Mouse (Mus musculus) embryonic facial prominence, embryonic 13.5 days (tissue): Measurements from ENCODE around the gene Fbxl8. TPM values are rescaled to one million over a fixed set of nuclear protein-coding genes. Genes with fewer than 3 reads are reported as not detected.
A peak's percentile ranks its signal among the peaks of the same experiment; 100 is the strongest.
"Not testable (repeated sequence)": the region's sequence is repeated elsewhere in the genome, so short reads cannot be mapped to it uniquely, and the experiment has no call there.

Experiments
- ATAC-seq: fragments of 200-750 bp; cut with Nextera tagmentation; 2 replicates; pipeline ENCODE4 v1.8.0; 2017; ENCODE audit warnings: low read depth; ENCODE audit not compliant: insufficient number of reproducible peaks, insufficient read depth, low FRiP score, low TSS enrichment
- H3K27ac ChIP-seq: fragments of 300-500 bp; sonication (generic); 2 replicates; pipeline ENCODE4 v1.5.1; 2015; ENCODE audit warnings: moderate library complexity, mild to moderate bottlenecking, inconsistent platforms
- H3K27me3 ChIP-seq: fragments of 300-500 bp; sonication (generic); 2 replicates; pipeline ENCODE4 v1.6.1; 2015; ENCODE audit warnings: mild to moderate bottlenecking, inconsistent platforms
- H3K36me3 ChIP-seq: fragments of 300-500 bp; sonication (generic); 2 replicates; pipeline ENCODE4 v1.6.1; 2015; ENCODE audit warnings: mild to moderate bottlenecking, inconsistent platforms
- H3K4me1 ChIP-seq: fragments of 300-500 bp; sonication (generic); 2 replicates; pipeline ENCODE4 v1.6.1; 2015; ENCODE audit warnings: inconsistent platforms
- H3K4me2 ChIP-seq: fragments of 300-500 bp; sonication (generic); 2 replicates; pipeline ENCODE4 v1.6.1; 2015; ENCODE audit warnings: moderate library complexity, mild to moderate bottlenecking, inconsistent platforms
- H3K4me3 ChIP-seq: fragments of 300-500 bp; sonication (generic); 2 replicates; pipeline ENCODE4 v1.5.1; 2015; ENCODE audit warnings: mild to moderate bottlenecking, inconsistent platforms
- H3K9ac ChIP-seq: fragments of 300-500 bp; sonication (generic); 2 replicates; pipeline ENCODE4 v1.6.1; 2015; ENCODE audit warnings: mild to moderate bottlenecking, inconsistent platforms
- H3K9me3 ChIP-seq: fragments of 300-500 bp; sonication (generic); 2 replicates; pipeline ENCODE4 v1.6.1; 2016; ENCODE audit warnings: inconsistent platforms
- WGBS: fragments of 180-500 bp; shearing (Covaris S2); methylation state at CpG from one replicate; pipeline ENCODE4 v1.1.7; 2015; ENCODE audit warnings: mixed read lengths; 5-methylcytosine and 5-hydroxymethylcytosine counted together
- polyA plus RNA-seq: library from polyadenylated mRNA; unstranded; fragments of >200 nt; fragmentation: Nextera tagmentation; extraction: Ambion mirVana; gene quantifications from 2 replicates; pipeline ENCODE4 v1.2.1, GENCODE M21; 2015

The Fbxl8 gene
- polyA plus RNA-seq, 1 experiment from 2014 or later, result 2.1 TPM

DNA sequence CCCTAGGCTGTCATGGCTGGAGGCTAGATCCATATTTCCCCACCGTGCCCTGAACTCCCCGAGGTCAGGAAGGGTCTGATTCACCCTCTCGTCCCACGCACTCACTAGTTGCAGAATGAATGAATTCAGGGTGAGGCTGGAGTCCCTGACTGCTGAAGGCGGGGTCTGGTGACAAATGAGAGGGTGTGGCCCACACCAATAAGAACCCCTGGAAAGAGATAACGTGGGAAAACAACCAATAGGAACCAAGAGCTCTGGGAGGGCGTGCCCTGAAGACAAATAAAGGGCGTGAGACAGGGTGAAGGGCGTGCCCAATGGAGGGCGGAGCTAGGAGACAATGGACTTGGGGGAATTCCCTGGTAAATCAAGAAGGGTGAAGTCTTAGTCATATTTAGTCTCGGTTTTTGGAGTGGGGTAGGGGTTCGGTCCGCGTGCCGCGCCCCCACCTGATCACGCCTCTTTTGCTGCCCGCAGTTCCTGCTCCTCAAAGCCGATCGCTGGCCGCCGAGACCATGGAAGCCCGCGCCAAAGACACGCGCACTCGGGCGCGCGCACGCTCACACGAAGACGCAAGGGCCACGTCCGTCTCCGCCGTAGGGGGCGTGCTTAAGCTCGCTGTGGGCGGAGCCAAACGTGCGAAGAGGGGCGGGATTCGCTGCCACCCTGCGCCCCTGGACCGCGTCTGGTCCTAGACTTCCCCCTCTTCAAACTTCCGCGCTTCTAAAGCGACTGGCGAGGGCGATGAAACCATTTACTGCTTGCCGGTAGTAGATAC lies 24.7 kb downstream of the Fbxl8 start:
- peaks cover 29% of the 10 kb centered on the region for H3K27me3 ChIP-seq
- peaks cover 12% of the 10 kb centered on the region for H3K36me3 ChIP-seq
- ATAC-seq, result peak; percentile 90
- H3K9ac ChIP-seq, result peak overlapping the region; percentile 75
- H3K4me1 ChIP-seq, result peaks cover 31% of the 10 kb centered on the region
- no peaks in the 10 kb centered on the region for H3K9me3 ChIP-seq
- H3K4me3 ChIP-seq, result peak overlapping the region; percentile 56
- WGBS, result under 1% methylated on average over 53 of the region's 53 CpGs
- peak overlapping the region; percentile 84 for H3K4me2 ChIP-seq
- H3K27ac ChIP-seq, result peak overlapping the region; percentile 83

DNA sequence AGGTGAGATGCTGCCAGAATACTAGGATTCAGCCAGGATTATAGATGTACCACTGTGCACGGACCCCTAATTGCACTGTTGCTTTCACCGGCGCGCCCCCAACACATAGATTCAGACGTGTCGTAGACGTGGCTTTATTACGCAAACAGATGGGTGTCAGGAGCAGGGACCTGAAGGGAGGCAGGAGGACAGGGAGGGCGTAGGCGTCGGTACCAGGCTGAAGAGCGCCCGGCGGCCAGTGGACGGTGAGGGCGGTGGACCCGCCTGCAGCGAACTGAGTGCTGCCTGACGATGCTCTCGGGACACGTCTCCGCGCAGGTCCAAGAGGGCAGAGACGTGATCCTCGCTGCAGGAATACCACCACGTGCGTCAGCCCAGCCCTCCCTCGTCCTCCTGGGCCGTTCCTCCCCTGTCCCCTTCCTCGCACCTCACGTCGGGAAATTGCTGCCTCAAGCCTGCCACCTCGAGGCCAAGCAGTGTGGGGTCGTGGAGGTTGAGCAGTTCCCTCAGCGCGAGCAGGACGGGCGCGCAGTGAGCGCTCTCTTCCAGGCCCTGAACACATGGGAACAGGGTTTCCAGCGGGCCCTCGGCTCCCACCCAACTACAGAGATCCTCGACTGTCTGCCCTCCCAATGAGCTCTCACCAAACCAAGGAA lies 25.5 kb downstream of the Fbxl8 start, which contains the start of gene 4931428F04Rik:
4931428F04Rik (minus strand) TSS at position 60 of the 656 bp plus-strand sequence.
- H3K27me3 ChIP-seq, result peaks cover 29% of the 10 kb centered on the region
- peak within 1 kb of the TSS; percentile 75 for H3K9ac ChIP-seq
- H3K4me1 ChIP-seq, result peaks cover 31% of the 10 kb centered on the region
- WGBS, result 1% methylated on average over 41 of the region's 43 CpGs
- peak within 1 kb of the TSS; percentile 56 for H3K4me3 ChIP-seq
- no peak; the same call in 1 of the 2 replicates for ATAC-seq
- peak within 1 kb of the TSS; percentile 83 for H3K27ac ChIP-seq
- peak within 1 kb of the TSS; percentile 84 for H3K4me2 ChIP-seq
- peaks cover 7% of the 10 kb centered on the region for H3K36me3 ChIP-seq
- no peaks in the 10 kb centered on the region for H3K9me3 ChIP-seq

DNA sequence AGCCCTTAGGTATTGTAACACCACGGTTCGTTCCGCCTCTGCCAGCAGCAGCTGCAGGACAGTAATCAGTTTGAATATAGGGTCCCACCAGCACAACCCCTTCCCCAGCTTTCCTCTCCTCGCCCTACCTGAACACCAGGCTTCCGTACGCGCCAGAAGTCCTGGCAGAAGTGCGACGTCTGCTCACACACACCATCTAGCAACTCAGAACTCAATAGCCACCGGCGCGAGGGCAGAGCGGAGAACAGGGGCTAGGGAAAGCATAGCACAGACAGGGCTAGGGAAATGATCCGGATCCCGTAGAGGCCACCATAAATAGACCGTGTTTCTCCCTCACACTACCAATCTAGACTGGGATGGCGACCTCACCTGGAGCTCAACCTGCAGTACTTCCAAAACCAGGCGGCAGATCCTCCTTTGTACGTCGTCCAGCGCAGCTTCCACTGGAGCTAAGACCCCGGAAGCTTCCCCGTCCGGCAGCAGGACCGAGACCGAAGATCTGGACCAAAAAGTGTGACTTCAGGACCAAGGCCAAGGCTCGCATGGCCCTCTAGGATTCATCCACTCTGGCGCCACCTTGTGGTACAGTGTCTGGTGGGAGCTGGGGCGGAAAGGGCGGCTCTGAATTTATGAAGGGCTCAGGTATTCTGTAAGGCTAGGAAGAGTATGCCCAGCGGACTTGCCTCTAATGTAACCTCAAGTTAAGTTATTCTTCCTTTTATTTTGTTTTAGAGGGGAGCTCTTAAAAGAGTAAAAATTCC lies 26.3 kb downstream of the Fbxl8 start:
- no peaks in the 10 kb centered on the region for H3K9me3 ChIP-seq
- ATAC-seq, result no peak
- peaks cover 31% of the 10 kb centered on the region for H3K4me1 ChIP-seq
- H3K4me3 ChIP-seq, result peak overlapping the region; percentile 56
- H3K27me3 ChIP-seq, result peaks cover 29% of the 10 kb centered on the region
- 5% methylated on average over 31 of the region's 31 CpGs for WGBS
- peak overlapping the region; percentile 84 for H3K4me2 ChIP-seq
- H3K27ac ChIP-seq, result no peak overlapping the region
- peaks cover under 1% of the 10 kb centered on the region; the same call in 1 of the 2 replicates for H3K36me3 ChIP-seq
- no peak overlapping the region for H3K9ac ChIP-seq

DNA sequence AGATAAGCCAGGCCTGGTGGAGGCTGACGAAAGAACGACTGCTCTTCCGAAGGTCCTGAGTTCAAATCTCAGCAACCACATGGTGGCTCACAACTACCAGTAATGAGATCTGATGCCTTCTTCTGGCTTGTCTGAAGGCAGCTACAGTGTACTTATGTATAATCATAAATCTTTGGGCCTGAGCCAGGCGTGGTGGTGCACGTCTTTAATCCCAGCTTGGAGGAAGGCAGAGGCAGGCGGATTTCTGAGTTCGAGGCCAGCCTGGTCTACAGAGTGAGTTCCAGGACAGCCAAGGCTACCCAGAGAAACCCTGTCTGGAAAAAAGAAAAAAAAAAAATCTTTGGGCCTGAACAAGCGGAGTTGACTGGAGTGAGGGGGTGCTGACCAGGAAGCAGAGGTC lies 26.9 kb downstream of the Fbxl8 start:
- not testable (repeated sequence) for H3K36me3 ChIP-seq, H3K27ac ChIP-seq, H3K9ac ChIP-seq, H3K4me2 ChIP-seq, H3K4me3 ChIP-seq, ATAC-seq, H3K9me3 ChIP-seq
- WGBS, result 85% methylated on average over 8 of the region's 8 CpGs
- peaks cover 29% of the 10 kb centered on the region for H3K27me3 ChIP-seq
- H3K4me1 ChIP-seq, result peaks cover 27% of the 10 kb centered on the region

- H3K9ac ChIP-seq, H3K4me3 ChIP-seq, H3K4me2 ChIP-seq, H3K9me3 ChIP-seq, H3K27ac ChIP-seq, H3K36me3 ChIP-seq, ATAC-seq: not testable (repeated sequence)
- peaks cover 26% of the 10 kb centered on the region for H3K4me1 ChIP-seq
- 63% methylated on average over 3 of the region's 3 CpGs for WGBS
- H3K27me3 ChIP-seq, result peaks cover 29% of the 10 kb centered on the region
These were observed 27.4 kb downstream of the Fbxl8 start for GRCm38 (mm10) chr8:105291802-105292201.

- Histone ChIP-seq H3K9ac (no peak overlapping the region), H3K4me3 (no peak overlapping the region), H3K27me3 (peaks cover 29% of the 10 kb centered on the region), H3K36me3 (no peaks in the 10 kb centered on the region), H3K4me1 (peaks cover 30% of the 10 kb centered on the region), H3K27ac (no peak overlapping the region), H3K4me2 (no peak overlapping the region), H3K9me3 (no peaks in the 10 kb centered on the region)
- ATAC-seq, result no peak
- WGBS, result 86% methylated on average over 7 of the region's 7 CpGs
These were observed 28.0 kb downstream of the Fbxl8 start for GRCm38 (mm10) chr8:105292471-105292870.

DNA sequence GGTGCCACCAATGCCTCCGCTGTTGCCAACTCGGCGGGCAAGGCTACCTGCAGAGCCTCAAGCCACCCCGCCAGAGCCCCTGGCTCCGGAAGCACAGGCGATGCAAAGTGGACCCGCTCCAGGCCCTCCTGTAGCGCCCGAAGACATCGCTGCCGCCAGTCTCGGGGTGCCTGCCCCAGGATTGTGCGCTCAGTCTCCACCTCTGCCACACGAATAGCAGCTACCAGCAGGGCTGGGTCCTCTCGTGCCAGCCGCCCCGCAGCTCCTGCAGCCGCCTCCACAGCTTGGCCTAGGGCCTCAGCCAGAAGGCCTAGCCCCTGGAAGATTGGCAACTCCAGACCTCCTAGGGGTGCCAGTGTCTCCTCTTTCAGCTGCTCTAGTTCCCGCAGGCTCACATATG lies 29.0 kb downstream of the Fbxl8 start:
- Histone ChIP-seq H3K9ac (no peak overlapping the region), H3K36me3 (no peaks in the 10 kb centered on the region), H3K9me3 (no peaks in the 10 kb centered on the region), H3K4me1 (peaks cover 29% of the 10 kb centered on the region), H3K4me2 (no peak overlapping the region), H3K27ac (no peak overlapping the region), H3K27me3 (peaks cover 29% of the 10 kb centered on the region), H3K4me3 (no peak overlapping the region)
- WGBS, result 59% methylated on average over 19 of the region's 19 CpGs
- ATAC-seq, result no peak

DNA sequence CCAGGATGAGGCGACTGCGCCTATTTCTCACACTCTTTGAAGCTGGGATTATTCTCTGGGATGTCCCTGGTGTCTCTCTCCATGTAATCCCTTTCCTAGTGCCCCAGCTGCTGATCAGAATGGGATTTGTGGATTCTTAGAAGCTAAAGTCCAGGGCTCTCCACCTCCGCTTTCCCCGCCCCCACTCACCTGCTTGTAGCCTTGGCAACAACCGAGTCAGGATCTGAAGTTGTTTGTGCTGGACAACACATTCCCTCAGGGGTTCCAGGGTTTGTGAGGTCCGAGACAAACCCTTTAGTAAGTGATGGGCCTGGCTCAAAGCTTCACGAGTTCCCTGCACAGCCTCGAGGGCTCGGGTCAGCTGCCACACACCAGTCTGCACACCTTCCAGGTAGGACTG lies 30.3 kb downstream of the Fbxl8 start:
- H3K4me2 ChIP-seq, result 0 out of 2 replicates have a peak overlapping the region, but pooled peaks have one; percentile 1
- H3K9me3 ChIP-seq, result no peaks in the 10 kb centered on the region
- no peak overlapping the region for H3K27ac ChIP-seq
- H3K36me3 ChIP-seq, result peaks cover 11% of the 10 kb centered on the region
- H3K4me1 ChIP-seq, result peaks cover 27% of the 10 kb centered on the region
- no peak overlapping the region for H3K4me3 ChIP-seq
- H3K27me3 ChIP-seq, result peaks cover 27% of the 10 kb centered on the region
- 0 out of 2 replicates have a peak overlapping the region, but pooled peaks have one; percentile 4 for H3K9ac ChIP-seq
- WGBS, result 54% methylated on average over 9 of the region's 9 CpGs
- no peak for ATAC-seq

DNA sequence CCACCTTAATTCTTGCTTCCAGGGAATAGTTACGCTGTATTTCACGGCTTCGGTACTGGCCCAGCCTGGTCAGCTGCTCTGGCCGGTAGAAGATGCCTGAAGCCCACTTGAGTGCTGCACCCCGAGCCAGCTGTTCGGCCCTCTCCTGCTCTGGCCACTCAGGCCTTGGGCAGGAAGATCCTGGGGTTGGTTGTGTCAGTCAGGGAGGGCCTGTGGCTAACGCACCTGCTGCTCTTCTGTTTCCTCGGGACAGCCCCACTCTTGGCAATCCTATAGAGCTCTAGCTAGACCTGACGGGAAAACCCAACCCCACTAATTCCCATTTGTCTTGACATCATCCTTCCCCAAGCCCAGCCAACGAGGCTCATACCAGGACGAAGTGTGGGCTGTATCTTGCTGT lies 30.8 kb downstream of the Fbxl8 start:
- Histone ChIP-seq H3K4me2 (0 out of 2 replicates have a peak overlapping the region, but pooled peaks have one; percentile 1), H3K9ac (0 out of 2 replicates have a peak overlapping the region, but pooled peaks have one; percentile 4), H3K4me3 (no peak overlapping the region; the same call in 1 of the 2 replicates), H3K27me3 (peaks cover 22% of the 10 kb centered on the region), H3K4me1 (peaks cover 22% of the 10 kb centered on the region), H3K27ac (no peak overlapping the region), H3K36me3 (peaks cover 16% of the 10 kb centered on the region), H3K9me3 (no peaks in the 10 kb centered on the region)
- 72% methylated on average over 11 of the region's 11 CpGs for WGBS
- ATAC-seq, result no peak

DNA sequence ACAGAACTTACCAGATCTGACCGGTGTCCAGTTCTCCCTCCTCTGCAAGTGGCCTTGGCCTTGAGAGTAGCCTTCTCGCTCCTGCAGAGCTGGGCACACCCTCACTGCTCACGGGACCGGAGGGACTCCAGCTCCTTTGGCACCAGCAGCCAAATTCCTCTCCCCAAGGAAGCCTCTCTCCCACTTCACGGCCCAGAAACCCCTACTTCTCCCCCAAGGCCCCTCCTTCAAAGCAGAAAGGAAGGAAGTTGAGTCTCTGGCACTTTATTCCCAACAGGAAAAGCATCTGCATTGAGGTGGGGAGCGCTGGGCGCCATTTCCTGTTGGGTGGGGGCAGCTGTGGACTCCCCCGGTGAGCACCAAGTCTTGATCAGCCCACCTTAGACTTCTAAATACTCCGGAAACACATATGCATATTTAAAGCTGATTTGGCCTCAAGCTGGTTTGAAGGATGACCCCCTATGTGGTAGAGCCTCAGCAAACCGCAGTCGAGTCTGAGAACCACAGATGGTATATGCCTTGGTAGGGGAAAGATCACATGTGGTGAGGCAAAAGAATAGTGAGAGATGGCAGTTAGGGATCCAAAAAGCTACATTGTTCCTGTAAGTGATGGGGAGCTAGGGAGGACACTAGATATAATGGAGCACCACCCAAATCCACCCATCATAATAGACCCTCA lies 31.6 kb downstream of the Fbxl8 start, which contains the start of gene Exoc3l:
Exoc3l (minus strand) TSS at position 207 of the 679 bp plus-strand sequence.
- WGBS, result 69% methylated on average over 11 of the region's 11 CpGs
- peak within 1 kb of the TSS; percentile 95 for H3K9ac ChIP-seq
- peaks cover 16% of the 10 kb centered on the region for H3K4me1 ChIP-seq
- H3K27ac ChIP-seq, result peak within 1 kb of the TSS; percentile 41; the same call in 1 of the 2 replicates
- no peaks in the 10 kb centered on the region for H3K9me3 ChIP-seq
- no peak for ATAC-seq
- H3K4me3 ChIP-seq, result peak within 1 kb of the TSS; percentile 99
- H3K36me3 ChIP-seq, result peaks cover 23% of the 10 kb centered on the region
- peak within 1 kb of the TSS; percentile 96 for H3K4me2 ChIP-seq
- H3K27me3 ChIP-seq, result peaks cover 16% of the 10 kb centered on the region
